Mouse (Mus musculus) heart, adult 18-20 months (tissue): ENCODE results near the gene Tmc5. TPM values are rescaled to one million over a fixed set of nuclear protein-coding genes. Genes with fewer than 3 reads are reported as not detected.

Source experiments
- DNase-seq, 2 experiments: peaks; one replicate each; pipeline ENCODE4 v3.0.0; 2021 to 2022; ENCODE audit warnings: mixed read lengths in 1 of 2
- long read RNA-seq, 2 experiments: library from polyadenylated mRNA; stranded (forward); transcript quantifications; one replicate each; pipeline ENCODE4 v2.0.0; 2021
- total RNA-seq, 2 experiments: library from RNA; stranded (reverse); gene quantifications; 2 replicates each; pipeline ENCODE4 v1.2.3; 2021

Gene Tmc5
- under 1 TPM; 0.17 to 0.87 TPM for total RNA-seq
- long read RNA-seq, experiment 1 = 0 reads
- long read RNA-seq, experiment 2 = 0 reads

- no peak for DNase-seq
These were observed at the start of gene Tmc5 for GRCm38 (mm10) chr7:118597201-118597600. Gene Tmc5 (plus strand): TSS chr7:118597297.

GRCm38 (mm10) chr7:118547451-118547850, 49.6 kb upstream of the Tmc5 start:
- DNase-seq = no peak

GRCm38 (mm10) chr7:118553881-118554280, 43.2 kb upstream of the Tmc5 start:
- no peak for DNase-seq

GRCm38 (mm10) chr7:118554290-118554689, 42.8 kb upstream of the Tmc5 start:
- no peak for DNase-seq

GRCm38 (mm10) chr7:118569121-118569543, 28.0 kb upstream of the Tmc5 start:
- no peak for DNase-seq

- no peak for DNase-seq
These were observed 25.7 kb upstream of the Tmc5 start for GRCm38 (mm10) chr7:118571350-118571749.

- no peak for DNase-seq
These were observed 25.1 kb upstream of the Tmc5 start for GRCm38 (mm10) chr7:118572039-118572438.

GRCm38 (mm10) chr7:118578269-118578668, 18.8 kb upstream of the Tmc5 start:
- no peak for DNase-seq

- no peak for DNase-seq
These were observed 17.2 kb upstream of the Tmc5 start for GRCm38 (mm10) chr7:118579938-118580337.

GRCm38 (mm10) chr7:118583821-118584220, 13.3 kb upstream of the Tmc5 start:
- DNase-seq = no peak

- DNase-seq = peak; percentile 65 to 75
These were observed 12.7 kb upstream of the Tmc5 start, which contains the start of gene Tmc7 for GRCm38 (mm10) chr7:118584257-118584907. Gene Tmc7 (minus strand): TSS chr7:118584736.

GRCm38 (mm10) chr7:118584926-118585325, 12.2 kb upstream of the Tmc5 start:
- no peak for DNase-seq

- DNase-seq = peak; percentile 72 to 85
These were observed 11.2 kb upstream of the Tmc5 start for GRCm38 (mm10) chr7:118585856-118586255.

GRCm38 (mm10) chr7:118590726-118591305, 6.3 kb upstream of the Tmc5 start:
- DNase-seq = no peak

GRCm38 (mm10) chr7:118592146-118592545, 5.0 kb upstream of the Tmc5 start:
- no peak for DNase-seq

- no peak for DNase-seq
These were observed 3.3 kb upstream of the Tmc5 start for GRCm38 (mm10) chr7:118593567-118594407.

GRCm38 (mm10) chr7:118594611-118595010, 2.5 kb upstream of the Tmc5 start:
- DNase-seq = no peak

GRCm38 (mm10) chr7:118595228-118595627, 1.9 kb upstream of the Tmc5 start:
- DNase-seq = peak; percentile 89 to 98

- DNase-seq = no peak
These were observed 826 bp upstream of the Tmc5 start for GRCm38 (mm10) chr7:118596271-118596670.

- DNase-seq = no peak
These were observed 3.0 kb downstream of the Tmc5 start for GRCm38 (mm10) chr7:118599954-118600631.

GRCm38 (mm10) chr7:118604842-118605241, 7.7 kb downstream of the Tmc5 start:
- peak in 1 of 2 experiments; percentile 24 for DNase-seq

GRCm38 (mm10) chr7:118609815-118610214, 12.7 kb downstream of the Tmc5 start:
- no peak for DNase-seq
